Mouse (Mus musculus) CD4-positive, CD25-positive, alpha-beta regulatory T cell (primary cell): ENCODE data around the gene Bloc1s5. TPM values are rescaled to one million over a fixed set of nuclear protein-coding genes. Genes with fewer than 3 reads are reported as not detected.

Experiments used
- polyA plus RNA-seq: library from polyadenylated mRNA; unstranded; fragments of 100-300 nt; shearing (Covaris generic); gene quantifications from one replicate; pipeline ENCODE4 v1.2.1, GENCODE M21; 2017

The Bloc1s5 gene
- 7.8 TPM for polyA plus RNA-seq

GRCm38 (mm10) chr13:38634800-38635269 lies at the start of gene Bloc1s5:
Bloc1s5 (minus strand) TSS chr13:38635109.

GRCm38 (mm10) chr13:38658528-38659280 lies 23.8 kb upstream of the Bloc1s5 start, which contains the start of gene Eef1e1:
Eef1e1 (minus strand) TSS chr13:38659058.

Other genes with a start within 250 kb of the Bloc1s5 start
- gene Txndc5, start 106.3 kb downstream of the Bloc1s5 start, polyA plus RNA-seq: 71.4 TPM
- gene Eef1e1, start 23.9 kb upstream of the Bloc1s5 start, polyA plus RNA-seq: 33.9 TPM